ENCODE assay signal across 8 mouse cellular contexts in genomic region chrX:143736035-143736434, GRCm38 (mm10).
DNase-seq lines count a peak whose midpoint lies in the region; ATAC-seq lines count a peak whose summit lies in the region.

No protein-coding gene starts in this region.

- intact Hi-C loops in heart, postnatal 10 days (cut with DNase I): loop anchor here (5.0 kb wide), 1 partner anchor 566 kb away; no protein-coding TSS in a partner anchor
- intact Hi-C loops in gastrocnemius, postnatal 36 days (cut with DNase I): no loop called here

- no peak overlapping the region for H3K27ac ChIP-seq in heart, embryonic 11.5 days (ENCODE audit: low read depth, low read length)
- no peak overlapping the region for H3K27ac ChIP-seq in midbrain, embryonic 14.5 days (replicated peaks; ENCODE audit: low read depth, low read length)
- no peak overlapping the region for H3K27ac ChIP-seq in midbrain, embryonic 13.5 days
- H3K27ac ChIP-seq in neural tube, embryonic 11.5 days (ENCODE audit: low read depth, low read length): no peak overlapping the region

- no peaks in the 10 kb centered on the region for H3K9me3 ChIP-seq in heart, embryonic 11.5 days (replicated peaks; ENCODE audit: control insufficient read depth, low read length)
- no peaks in the 10 kb centered on the region for H3K9me3 ChIP-seq in midbrain, embryonic 14.5 days (ENCODE audit: control insufficient read depth, low read length)
- H3K9me3 ChIP-seq in midbrain, embryonic 13.5 days: no peaks in the 10 kb centered on the region
- H3K9me3 ChIP-seq in neural tube, embryonic 11.5 days (ENCODE audit: control insufficient read depth, low read length): no peaks in the 10 kb centered on the region

- DNase-seq in heart, postnatal 10 days: peak; percentile 7 to 26
- DNase-seq in midbrain, embryonic 14.5 days: peak; percentile 50
- peak; percentile 10 for DNase-seq in neural tube, embryonic 11.5 days (ENCODE audit: low spot score)
- no peak for DNase-seq in gastrocnemius, postnatal 36 days

- WGBS in heart, embryonic 11.5 days (ENCODE audit: insufficient replicate concordance): 35% methylated on average over 4 of the region's 4 CpGs
- 43% methylated on average over 4 of the region's 4 CpGs for WGBS in midbrain, embryonic 14.5 days
- WGBS in midbrain, embryonic 13.5 days: 42% methylated on average over 4 of the region's 4 CpGs
- WGBS in neural tube, embryonic 11.5 days: 48% methylated on average over 4 of the region's 4 CpGs

- H3K9ac ChIP-seq in heart, embryonic 11.5 days (ENCODE audit: low read depth, low read length): no peak overlapping the region
- H3K9ac ChIP-seq in midbrain, embryonic 14.5 days (replicated peaks; ENCODE audit: low read length): no peak overlapping the region
- H3K9ac ChIP-seq in midbrain, embryonic 13.5 days (replicated peaks): no peak overlapping the region
- no peak overlapping the region for H3K9ac ChIP-seq in neural tube, embryonic 11.5 days (ENCODE audit: low read length)

- no peaks in the 10 kb centered on the region for H3K4me1 ChIP-seq in heart, embryonic 11.5 days (ENCODE audit: control insufficient read depth, insufficient read depth, low read length)
- no peaks in the 10 kb centered on the region for H3K4me1 ChIP-seq in midbrain, embryonic 14.5 days (ENCODE audit: control insufficient read depth, insufficient read depth, low read length)
- H3K4me1 ChIP-seq in midbrain, embryonic 13.5 days (replicated peaks): no peaks in the 10 kb centered on the region
- H3K4me1 ChIP-seq in neural tube, embryonic 11.5 days (ENCODE audit: control insufficient read depth, insufficient read depth, low read length): no peaks in the 10 kb centered on the region

- no peaks in the 10 kb centered on the region for H3K27me3 ChIP-seq in heart, embryonic 11.5 days (ENCODE audit: control insufficient read depth, insufficient read depth, low read length)
- no peaks in the 10 kb centered on the region for H3K27me3 ChIP-seq in midbrain, embryonic 14.5 days (ENCODE audit: control insufficient read depth, insufficient read depth, low read length)
- no peaks in the 10 kb centered on the region for H3K27me3 ChIP-seq in midbrain, embryonic 13.5 days
- H3K27me3 ChIP-seq in neural tube, embryonic 11.5 days (ENCODE audit: control insufficient read depth, insufficient read depth, low read length): no peaks in the 10 kb centered on the region

- no peak for ATAC-seq in heart, embryonic 11.5 days (replicated peaks; ENCODE audit: insufficient number of reproducible peaks, low FRiP score, low TSS enrichment)
- no peak for ATAC-seq in midbrain, embryonic 14.5 days (ENCODE audit: low FRiP score, low TSS enrichment)
- ATAC-seq in midbrain, embryonic 13.5 days: no peak
- peak; percentile 63; the same call in 1 of the 2 replicates for ATAC-seq in common myeloid progenitor, adult 5-6 weeks (replicated peaks; ENCODE audit: low read depth, poor library complexity, severe bottlenecking)
- ATAC-seq in neural tube, embryonic 11.5 days (ENCODE audit: insufficient read depth, low FRiP score, low TSS enrichment): no peak
- ATAC-seq in megakaryocyte-erythroid progenitor cell, adult 5-6 weeks (replicated peaks; ENCODE audit: low FRiP score, low TSS enrichment, poor library complexity, severe bottlenecking): no peak

- no peak overlapping the region for H3K4me3 ChIP-seq in heart, embryonic 11.5 days (ENCODE audit: low read depth, low read length)
- H3K4me3 ChIP-seq in midbrain, embryonic 14.5 days (replicated peaks; ENCODE audit: low read depth, low read length): no peak overlapping the region
- no peak overlapping the region for H3K4me3 ChIP-seq in midbrain, embryonic 13.5 days (replicated peaks)
- H3K4me3 ChIP-seq in neural tube, embryonic 11.5 days (ENCODE audit: low read depth, low read length): no peak overlapping the region

- H3K36me3 ChIP-seq in heart, embryonic 11.5 days (ENCODE audit: control insufficient read depth, insufficient read depth, low read length): no peaks in the 10 kb centered on the region
- H3K36me3 ChIP-seq in midbrain, embryonic 14.5 days (ENCODE audit: control insufficient read depth, insufficient read depth, low read length): 0 out of 2 replicates have a peak, but pooled peaks cover 2% of the 10 kb centered on the region
- 0 out of 2 replicates have a peak, but pooled peaks cover 6% of the 10 kb centered on the region for H3K36me3 ChIP-seq in midbrain, embryonic 13.5 days
- H3K36me3 ChIP-seq in neural tube, embryonic 11.5 days (ENCODE audit: control insufficient read depth, insufficient read depth, low read length): no peaks in the 10 kb centered on the region

- no peak overlapping the region for H3K4me2 ChIP-seq in heart, embryonic 11.5 days
- no peak overlapping the region for H3K4me2 ChIP-seq in midbrain, embryonic 14.5 days (ENCODE audit: low read length)
- no peak overlapping the region for H3K4me2 ChIP-seq in midbrain, embryonic 13.5 days (replicated peaks)
- H3K4me2 ChIP-seq in neural tube, embryonic 11.5 days (ENCODE audit: low read depth): no peak overlapping the region

Comparison
In these comparisons a context has a peak if more than half of its experiments do, and no peak if none do; other contexts are left out.
1. DNase-seq: peak in heart, postnatal 10 days (2 of 2), midbrain, embryonic 14.5 days (single experiment) and neural tube, embryonic 11.5 days (single experiment); none in gastrocnemius, postnatal 36 days (0 of 2).